Mouse (Mus musculus) liver, adult 2 months (tissue): ENCODE measurements at regions not wholly inside any gene's neighbourhood (a gene's known extent, or its start where the extent isn't known, plus 50 kb on each side); places are given as distances from the start of the nearest gene placed in this dataset.

ENCODE experiments used
- CTCF ChIP-seq: fragments of 200-500 bp; IDR thresholded peaks from 2 replicates; pipeline ENCODE4 v1.5.1; 2011; ENCODE audit warnings: low read depth, low read length, control low read depth
- POLR2A ChIP-seq: fragments of 200-500 bp; IDR thresholded peaks from 2 replicates; pipeline ENCODE4 v1.6.1; 2011; ENCODE audit warnings: low read length, control low read depth; ENCODE audit not compliant: insufficient read depth; ENCODE audit errors: extremely low read depth

DNA sequence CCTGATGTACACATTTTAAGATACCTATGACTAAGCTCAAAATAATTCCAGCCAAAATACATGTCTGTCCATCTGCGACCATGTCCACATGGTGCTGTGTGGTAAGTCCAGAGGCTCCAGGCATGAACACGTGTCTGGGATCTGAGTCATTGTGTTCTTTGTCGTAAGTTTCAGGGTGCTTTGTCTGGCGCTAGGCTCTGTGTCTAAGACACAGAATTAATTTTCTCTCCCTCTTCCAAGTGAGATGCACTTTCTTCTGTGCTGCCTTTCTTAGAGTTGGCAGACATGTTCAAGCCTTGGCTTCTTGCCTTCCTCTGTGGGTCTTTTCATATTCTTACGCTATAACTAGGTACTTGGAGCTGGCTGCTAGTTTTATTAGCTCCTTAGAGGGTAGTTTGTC is 573.5 kb upstream of the Fam98a start:
- TF ChIP-seq POLR2A (no peak), CTCF (no peak)
